Mouse (Mus musculus) cerebellum, adult 2 months (tissue): ENCODE results near the gene Ankrd65. TPM values are rescaled to one million over a fixed set of nuclear protein-coding genes. Genes with fewer than 3 reads are reported as not detected.

Source experiments
- DNase-seq, 2 experiments: peaks; one replicate each; pipeline ENCODE4 v3.0.0; 2021
- H3K27ac ChIP-seq: fragments of 200-500 bp; 2 replicates; pipeline ENCODE4 v1.5.1; 2012; ENCODE audit warnings: low read length, control low read depth, inconsistent platforms; ENCODE audit not compliant: insufficient read depth
- H3K27me3 ChIP-seq: fragments of 200-500 bp; 2 replicates; pipeline ENCODE4 v1.6.1; 2012; ENCODE audit warnings: inconsistent platforms, mild to moderate bottlenecking, low read length, moderate library complexity; ENCODE audit not compliant: control insufficient read depth, insufficient read depth
- H3K4me1 ChIP-seq: fragments of 200-500 bp; 2 replicates; pipeline ENCODE4 v1.6.1; 2011; ENCODE audit warnings: low read length; ENCODE audit not compliant: control insufficient read depth, insufficient read depth
- H3K4me3 ChIP-seq: fragments of 200-500 bp; replicated peaks from 2 replicates; pipeline ENCODE3; 2011; ENCODE audit warnings: mild to moderate bottlenecking, low read depth, low read length, control low read depth; ENCODE audit not compliant: insufficient read depth
- CTCF ChIP-seq: fragments of 200-500 bp; IDR thresholded peaks from 2 replicates; pipeline ENCODE4 v1.5.1; 2011; ENCODE audit warnings: low read depth, mild to moderate bottlenecking, control low read depth, low read length, moderate library complexity, borderline replicate concordance; ENCODE audit not compliant: insufficient read depth
- POLR2A ChIP-seq: fragments of 200-500 bp; IDR thresholded peaks from 2 replicates; pipeline ENCODE4 v1.6.1; 2011; ENCODE audit warnings: low read length, control low read depth, borderline replicate concordance; ENCODE audit not compliant: insufficient read depth
- WGBS: fragments of 180-500 bp; shearing (Covaris S2); methylation state at CpG from one replicate; pipeline ENCODE4 v1.1.7; 2018; 5-methylcytosine and 5-hydroxymethylcytosine counted together
- polyA plus RNA-seq: library from polyadenylated mRNA; depleted of rRNA; stranded (reverse); fragments of >200 nt; gene quantifications from 2 replicates; pipeline ENCODE4 v1.2.3, GENCODE M21; 2012

Ankrd65 gene
- polyA plus RNA-seq, 1 experiment, result 0.16 TPM

- WGBS, result under 1% methylated on average over 10 of the region's 10 CpGs
- H3K4me3 ChIP-seq, result peak overlapping the region; percentile 77
- TF ChIP-seq POLR2A (no peak), CTCF (peak; percentile 37; the same call in 1 of the 2 replicates)
- H3K27ac ChIP-seq, result peak overlapping the region; percentile 6; the same call in 1 of the 2 replicates
- peaks cover 8% of the 10 kb centered on the region for H3K4me1 ChIP-seq
- no peaks in the 10 kb centered on the region for H3K27me3 ChIP-seq
- DNase-seq, result peak in 1 of 2 experiments; percentile 26
Observed at GRCm38 (mm10) chr4:155759862-155760612, 30.2 kb upstream of the Ankrd65 start.

- Histone ChIP-seq H3K27me3 (no peaks in the 10 kb centered on the region), H3K4me3 (peak within 1 kb of the TSS; percentile 77), H3K27ac (peak within 1 kb of the TSS; percentile 6; the same call in 1 of the 2 replicates), H3K4me1 (peaks cover 8% of the 10 kb centered on the region)
- peak; percentile 97 to 98 for DNase-seq
- peak; percentile 76 for TF ChIP-seq POLR2A
- no peak for TF ChIP-seq CTCF
- WGBS, result under 1% methylated on average over 68 of the region's 68 CpGs
Observed at GRCm38 (mm10) chr4:155760613-155761355, 29.5 kb upstream of the Ankrd65 start, which contains the start of gene Atad3a. Atad3a (minus strand) TSS chr4:155761093.

- no peak overlapping the region for H3K27ac ChIP-seq
- peak overlapping the region; percentile 77 for H3K4me3 ChIP-seq
- TF ChIP-seq POLR2A (no peak), CTCF (no peak)
- no peak for DNase-seq
- under 1% methylated on average over 28 of the region's 28 CpGs for WGBS
- H3K4me1 ChIP-seq, result peaks cover 8% of the 10 kb centered on the region
- no peaks in the 10 kb centered on the region for H3K27me3 ChIP-seq
Observed at GRCm38 (mm10) chr4:155761356-155762099, 28.7 kb upstream of the Ankrd65 start.

GRCm38 (mm10) chr4:155762357-155762756, 27.9 kb upstream of the Ankrd65 start:
- no peak for TF ChIP-seq CTCF
- WGBS, result 74% methylated on average over 3 of the region's 3 CpGs
- no peak for DNase-seq
- no peaks in the 10 kb centered on the region for H3K27me3 ChIP-seq
- H3K4me3 ChIP-seq, result no peak overlapping the region
- H3K27ac ChIP-seq, result no peak overlapping the region
- H3K4me1 ChIP-seq, result peaks cover 8% of the 10 kb centered on the region

- peaks cover 9% of the 10 kb centered on the region for H3K4me1 ChIP-seq
- H3K27ac ChIP-seq, result peak overlapping the region; percentile 35; the same call in 1 of the 2 replicates
- no peak overlapping the region for H3K4me3 ChIP-seq
- DNase-seq, result no peak
- WGBS, result 38% methylated on average over 5 of the region's 5 CpGs
- H3K27me3 ChIP-seq, result no peaks in the 10 kb centered on the region
- TF ChIP-seq POLR2A, result no peak
- no peak for TF ChIP-seq CTCF
Observed at GRCm38 (mm10) chr4:155769496-155769879, 20.8 kb upstream of the Ankrd65 start.

GRCm38 (mm10) chr4:155769880-155770512, 20.2 kb upstream of the Ankrd65 start:
- Histone ChIP-seq H3K27ac (peak overlapping the region; percentile 74), H3K27me3 (no peaks in the 10 kb centered on the region), H3K4me1 (peaks cover 10% of the 10 kb centered on the region), H3K4me3 (peak overlapping the region; percentile 62)
- under 1% methylated on average over 39 of the region's 39 CpGs for WGBS
- TF ChIP-seq POLR2A (peak; percentile 62), CTCF (peak; percentile 93)
- peak; percentile 94 to 97 for DNase-seq

GRCm38 (mm10) chr4:155770626-155771025, 19.6 kb upstream of the Ankrd65 start:
- Histone ChIP-seq H3K4me1 (peaks cover 16% of the 10 kb centered on the region), H3K27me3 (no peaks in the 10 kb centered on the region), H3K4me3 (peak overlapping the region; percentile 62), H3K27ac (peak overlapping the region; percentile 2; the same call in 1 of the 2 replicates)
- no peak for TF ChIP-seq POLR2A
- TF ChIP-seq CTCF, result no peak
- 22% methylated on average over 24 of the region's 24 CpGs for WGBS
- DNase-seq, result no peak
